Mouse (Mus musculus): ENCODE data around the gene Afap1. TPM values are rescaled to one million over a fixed set of nuclear protein-coding genes. Genes with fewer than 3 reads are reported as not detected.

Gene Afap1
- total RNA-seq, 2 experiments from 2014 or later = 27.0 to 30.4 TPM

GRCm38 (mm10) chr5:35960168-35960567 is 67.0 kb downstream of the Afap1 start:
- intact Hi-C loops (cut with DNase I) = no loop called here
- DNase-seq (ENCODE audit: low spot score in 2 of 2) = no peak

GRCm38 (mm10) chr5:35961271-35961670 is 68.2 kb downstream of the Afap1 start:
- intact Hi-C loops (cut with DNase I) = no loop called here

GRCm38 (mm10) chr5:35963635-35964034 is 70.5 kb downstream of the Afap1 start:
- intact Hi-C loops (cut with DNase I) = no loop called here
- no peak for DNase-seq (ENCODE audit: low spot score in 2 of 2)

More at GRCm38 (mm10) chr5:35961271-35961670, 68.2 kb downstream of the Afap1 start:
- DNase-seq (ENCODE audit: low spot score in 2 of 2) = no peak

- intact Hi-C loops (cut with DNase I) = no loop called here
- no peak for DNase-seq (ENCODE audit: low spot score in 2 of 2)
These were observed 71.9 kb downstream of the Afap1 start for GRCm38 (mm10) chr5:35965036-35965435.

GRCm38 (mm10) chr5:35969857-35970256 is 76.7 kb downstream of the Afap1 start:
- no peak for DNase-seq (ENCODE audit: low spot score in 2 of 2)
- intact Hi-C loops (cut with DNase I) = loop anchor here (5.0 kb wide), 1 partner anchor 98 kb away; no protein-coding TSS in a partner anchor

GRCm38 (mm10) chr5:35970380-35971105 is 77.4 kb downstream of the Afap1 start:
- intact Hi-C loops (cut with DNase I) = loop anchor here (5.0 kb wide), 1 partner anchor 98 kb away; no protein-coding TSS in a partner anchor
- peak in 1 of 2 experiments; percentile 30 for DNase-seq (ENCODE audit: low spot score in 2 of 2)

- peak; percentile 37 to 42 for DNase-seq (ENCODE audit: low spot score in 2 of 2)
- intact Hi-C loops (cut with DNase I) = loop anchor here (5.0 kb wide), 1 partner anchor 100 kb away; no protein-coding TSS in a partner anchor
These were observed 78.9 kb downstream of the Afap1 start for GRCm38 (mm10) chr5:35971841-35972578.

GRCm38 (mm10) chr5:35972739-35973138 is 79.6 kb downstream of the Afap1 start:
- DNase-seq (ENCODE audit: low spot score in 2 of 2) = no peak
- intact Hi-C loops (cut with DNase I) = loop anchor here (5.0 kb wide), 1 partner anchor 100 kb away; no protein-coding TSS in a partner anchor

GRCm38 (mm10) chr5:35973800-35974199 is 80.7 kb downstream of the Afap1 start:
- intact Hi-C loops (cut with DNase I) = loop anchor here (2.0 to 5.0 kb wide), 2 partner anchors 81 to 101 kb away; partner anchors contain the start of gene Afap1
- peak in 1 of 2 experiments; percentile 41 for DNase-seq (ENCODE audit: low spot score in 2 of 2)

GRCm38 (mm10) chr5:35974265-35974664 is 81.1 kb downstream of the Afap1 start:
- intact Hi-C loops (cut with DNase I) = loop anchor here (2.0 to 5.0 kb wide), 2 partner anchors 81 to 102 kb away; partner anchors contain the start of gene Afap1
- no peak for DNase-seq (ENCODE audit: low spot score in 2 of 2)

- intact Hi-C loops (cut with DNase I) = loop anchor here (2.0 kb wide), 1 partner anchor 83 kb away; the partner anchor contains the start of gene Afap1
- DNase-seq (ENCODE audit: low spot score in 2 of 2) = peak; percentile 36 to 54
These were observed 82.6 kb downstream of the Afap1 start for GRCm38 (mm10) chr5:35975681-35976080.

- no peak for DNase-seq (ENCODE audit: low spot score in 2 of 2)
- intact Hi-C loops (cut with DNase I) = loop anchor here (5.0 to 10.0 kb wide), 2 partner anchors 417 to 764 kb away; partner anchors contain the start of genes Bloc1s4 and Sorcs2
These were observed 87.4 kb downstream of the Afap1 start for GRCm38 (mm10) chr5:35980542-35980941.

- no peak for DNase-seq (ENCODE audit: low spot score in 2 of 2)
- intact Hi-C loops (cut with DNase I) = loop anchor here (5.0 to 10.0 kb wide), 2 partner anchors 416 to 763 kb away; partner anchors contain the start of genes Bloc1s4 and Sorcs2
These were observed 88.2 kb downstream of the Afap1 start for GRCm38 (mm10) chr5:35981341-35981740.

- intact Hi-C loops (cut with DNase I) = loop anchor here (5.0 to 10.0 kb wide), 2 partner anchors 415 to 763 kb away; partner anchors contain the start of genes Bloc1s4 and Sorcs2
These were observed 88.9 kb downstream of the Afap1 start for GRCm38 (mm10) chr5:35981976-35982375.

GRCm38 (mm10) chr5:35985611-35986010 is 92.5 kb downstream of the Afap1 start:
- DNase-seq (ENCODE audit: low spot score in 2 of 2) = peak; percentile 35 to 47
- intact Hi-C loops (cut with DNase I) = loop anchor here (10.0 kb wide), 1 partner anchor 759 kb away; the partner anchor contains the start of gene Bloc1s4

More at GRCm38 (mm10) chr5:35981976-35982375, 88.9 kb downstream of the Afap1 start:
- DNase-seq (ENCODE audit: low spot score in 2 of 2) = peak; percentile 77 to 78

- DNase-seq (ENCODE audit: low spot score in 2 of 2) = no peak
- intact Hi-C loops (cut with DNase I) = loop anchor here (10.0 kb wide), 1 partner anchor 757 kb away; the partner anchor contains the start of gene Bloc1s4
These were observed 95.0 kb downstream of the Afap1 start for GRCm38 (mm10) chr5:35988085-35988484.

GRCm38 (mm10) chr5:35989506-35989905 is 96.4 kb downstream of the Afap1 start:
- intact Hi-C loops (cut with DNase I) = loop anchor here (10.0 kb wide), 1 partner anchor 755 kb away; the partner anchor contains the start of gene Bloc1s4
- no peak for DNase-seq (ENCODE audit: low spot score in 2 of 2)

- intact Hi-C loops (cut with DNase I) = loop anchor here (10.0 kb wide), 1 partner anchor 755 kb away; the partner anchor contains the start of gene Bloc1s4
- DNase-seq (ENCODE audit: low spot score in 2 of 2) = no peak
These were observed 97.0 kb downstream of the Afap1 start for GRCm38 (mm10) chr5:35989986-35990735.

GRCm38 (mm10) chr5:36003797-36004196 is 110.7 kb downstream of the Afap1 start:
- no peak for DNase-seq (ENCODE audit: low spot score in 2 of 2)
- intact Hi-C loops (cut with DNase I) = no loop called here
